Mouse (Mus musculus): ENCODE measurements around the gene Gnaz. TPM values are rescaled to one million over a fixed set of nuclear protein-coding genes. Genes with fewer than 3 reads are reported as not detected.

Gnaz gene
- polyA plus RNA-seq, 1 experiment from 2014 or later = 27.9 TPM

GRCm38 (mm10) chr10:74975626-74976025 is 8.6 kb downstream of the Gnaz start:
- ATAC-seq (ENCODE audit: low FRiP score) = no peak
- Histone ChIP-seq H3K4me3 (no peak overlapping the region), H3K36me3 (no peaks in the 10 kb centered on the region), H3K27me3 (no peaks in the 10 kb centered on the region), H3K9me3 (replicated peaks) (no peaks in the 10 kb centered on the region), H3K4me2 (replicated peaks) (no peak overlapping the region), H3K9ac (no peak overlapping the region), H3K4me1 (peaks cover 18% of the 10 kb centered on the region), H3K27ac (no peak overlapping the region)
- WGBS = 80% methylated on average over 7 of the region's 7 CpGs

DNA sequence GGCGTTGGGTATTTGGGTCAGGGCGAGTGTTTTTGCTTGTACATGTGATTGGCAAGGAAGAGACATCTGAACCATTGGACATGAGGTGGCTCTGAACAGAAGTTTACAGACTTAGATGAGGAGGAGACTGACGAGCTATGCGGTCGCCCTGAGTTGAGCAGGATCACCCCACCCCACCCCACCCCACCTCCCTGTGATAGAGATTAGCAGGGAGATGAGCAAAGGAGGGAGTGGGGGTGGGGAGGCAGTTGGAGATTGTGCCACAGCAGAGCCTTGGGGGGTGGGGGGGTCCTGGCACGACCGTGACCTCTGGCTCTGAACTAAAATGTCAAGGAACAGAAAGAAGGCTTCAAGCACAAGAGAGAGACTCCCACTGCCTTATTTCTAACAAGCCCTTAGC is 9.5 kb downstream of the Gnaz start:
- 88% methylated on average over 7 of the region's 7 CpGs for WGBS
- no peaks in the 10 kb centered on the region for H3K27me3 ChIP-seq
- H3K27ac ChIP-seq = no peak overlapping the region
- H3K36me3 ChIP-seq = 0 out of 2 replicates have a peak, but pooled peaks cover 3% of the 10 kb centered on the region
- H3K9me3 ChIP-seq (replicated peaks) = no peaks in the 10 kb centered on the region
- no peak overlapping the region for H3K9ac ChIP-seq
- no peak overlapping the region for H3K4me3 ChIP-seq
- no peak overlapping the region for H3K4me2 ChIP-seq (replicated peaks)
- ATAC-seq (ENCODE audit: low FRiP score) = no peak
- H3K4me1 ChIP-seq = peaks cover 18% of the 10 kb centered on the region

- H3K4me1 ChIP-seq = peaks cover 18% of the 10 kb centered on the region
- 0 out of 2 replicates have a peak, but pooled peaks cover 3% of the 10 kb centered on the region for H3K36me3 ChIP-seq
- H3K27me3 ChIP-seq = no peaks in the 10 kb centered on the region
- 88% methylated on average over 4 of the region's 4 CpGs for WGBS
- ATAC-seq (ENCODE audit: low FRiP score) = no peak
- H3K27ac ChIP-seq = no peak overlapping the region
- no peaks in the 10 kb centered on the region for H3K9me3 ChIP-seq (replicated peaks)
- H3K4me3 ChIP-seq = no peak overlapping the region
- no peak overlapping the region for H3K9ac ChIP-seq
- H3K4me2 ChIP-seq (replicated peaks) = no peak overlapping the region
Observed at GRCm38 (mm10) chr10:74978056-74978455, 11.1 kb downstream of the Gnaz start.

DNA sequence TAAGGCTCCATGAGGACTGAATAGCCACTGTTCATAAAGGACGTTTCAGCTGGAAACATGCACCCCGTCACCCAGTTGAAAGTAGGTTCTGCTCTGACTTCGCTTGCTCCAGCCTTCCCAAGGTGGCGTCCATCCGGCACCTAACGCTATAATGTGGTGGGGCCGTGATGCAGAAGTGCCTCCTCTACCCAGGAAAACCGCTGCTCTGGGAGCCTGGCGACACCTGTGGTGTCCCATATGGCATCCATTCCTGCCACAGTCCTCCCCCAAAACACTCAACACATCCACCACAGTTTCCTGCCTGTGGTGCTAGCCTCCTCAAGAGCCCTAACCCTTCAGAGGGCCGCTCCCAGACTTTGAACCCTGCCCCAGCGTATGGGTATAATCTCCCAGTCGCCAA is 14.2 kb downstream of the Gnaz start:
- H3K4me2 ChIP-seq (replicated peaks) = no peak overlapping the region
- no peak overlapping the region for H3K4me3 ChIP-seq
- peaks cover 10% of the 10 kb centered on the region for H3K4me1 ChIP-seq
- no peaks in the 10 kb centered on the region for H3K9me3 ChIP-seq (replicated peaks)
- ATAC-seq (ENCODE audit: low FRiP score) = no peak
- no peaks in the 10 kb centered on the region for H3K27me3 ChIP-seq
- WGBS = 86% methylated on average over 12 of the region's 12 CpGs
- 0 out of 2 replicates have a peak, but pooled peaks cover 5% of the 10 kb centered on the region for H3K36me3 ChIP-seq
- H3K9ac ChIP-seq = no peak overlapping the region
- H3K27ac ChIP-seq = no peak overlapping the region

- Histone ChIP-seq H3K4me1 (peaks cover 8% of the 10 kb centered on the region), H3K9me3 (replicated peaks) (no peaks in the 10 kb centered on the region), H3K4me3 (no peak overlapping the region), H3K27ac (no peak overlapping the region), H3K9ac (no peak overlapping the region), H3K4me2 (replicated peaks) (no peak overlapping the region), H3K27me3 (no peaks in the 10 kb centered on the region), H3K36me3 (0 out of 2 replicates have a peak, but pooled peaks cover 5% of the 10 kb centered on the region)
- ATAC-seq (ENCODE audit: low FRiP score) = no peak
- 75% methylated on average over 8 of the region's 8 CpGs for WGBS
Observed at GRCm38 (mm10) chr10:74983176-74983575, 16.2 kb downstream of the Gnaz start.

GRCm38 (mm10) chr10:74987698-74988470 is 20.9 kb downstream of the Gnaz start:
- H3K36me3 ChIP-seq = peaks cover 21% of the 10 kb centered on the region
- 83% methylated on average over 14 of the region's 14 CpGs for WGBS
- 0 out of 2 replicates have a peak, but pooled peaks cover 3% of the 10 kb centered on the region for H3K27me3 ChIP-seq
- no peaks in the 10 kb centered on the region for H3K9me3 ChIP-seq (replicated peaks)
- H3K4me1 ChIP-seq = peaks cover 13% of the 10 kb centered on the region
- H3K27ac ChIP-seq = no peak overlapping the region
- H3K4me3 ChIP-seq = no peak overlapping the region
- no peak overlapping the region for H3K4me2 ChIP-seq (replicated peaks)
- ATAC-seq (ENCODE audit: low FRiP score) = no peak
- no peak overlapping the region for H3K9ac ChIP-seq

DNA sequence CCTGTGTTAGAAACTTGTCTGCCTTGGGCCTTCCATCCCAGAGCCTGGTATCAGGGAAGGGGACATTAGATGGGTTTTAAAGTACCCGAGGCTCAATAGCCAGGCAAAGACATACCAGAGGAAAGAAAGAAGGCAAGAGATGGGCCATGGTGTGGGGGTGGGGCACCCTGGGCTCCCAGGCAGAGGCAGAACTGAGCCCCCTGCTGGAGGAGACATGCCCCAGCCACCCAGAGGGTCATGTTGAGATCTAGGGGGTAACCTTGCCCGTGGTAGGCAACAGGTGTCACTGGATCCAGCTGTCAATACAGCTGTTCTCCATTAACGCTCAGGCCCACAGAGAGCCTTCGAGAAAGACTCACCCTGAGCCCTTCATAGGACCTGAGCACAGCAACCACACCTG is 22.8 kb downstream of the Gnaz start:
- H3K4me1 ChIP-seq = peaks cover 22% of the 10 kb centered on the region
- 0 out of 2 replicates have a peak, but pooled peaks cover 3% of the 10 kb centered on the region for H3K27me3 ChIP-seq
- H3K9me3 ChIP-seq (replicated peaks) = no peaks in the 10 kb centered on the region
- peaks cover 19% of the 10 kb centered on the region for H3K36me3 ChIP-seq
- H3K9ac ChIP-seq = no peak overlapping the region
- WGBS = 74% methylated on average over 4 of the region's 4 CpGs
- H3K4me2 ChIP-seq (replicated peaks) = no peak overlapping the region
- no peak overlapping the region for H3K27ac ChIP-seq
- no peak for ATAC-seq (ENCODE audit: low FRiP score)
- H3K4me3 ChIP-seq = no peak overlapping the region

GRCm38 (mm10) chr10:74990584-74991322 is 23.8 kb downstream of the Gnaz start:
- 45% methylated on average over 26 of the region's 26 CpGs for WGBS
- peaks cover 19% of the 10 kb centered on the region for H3K36me3 ChIP-seq
- ATAC-seq (ENCODE audit: low FRiP score) = 0 out of 2 replicates have a peak, but pooled peaks have one; percentile 5

DNA sequence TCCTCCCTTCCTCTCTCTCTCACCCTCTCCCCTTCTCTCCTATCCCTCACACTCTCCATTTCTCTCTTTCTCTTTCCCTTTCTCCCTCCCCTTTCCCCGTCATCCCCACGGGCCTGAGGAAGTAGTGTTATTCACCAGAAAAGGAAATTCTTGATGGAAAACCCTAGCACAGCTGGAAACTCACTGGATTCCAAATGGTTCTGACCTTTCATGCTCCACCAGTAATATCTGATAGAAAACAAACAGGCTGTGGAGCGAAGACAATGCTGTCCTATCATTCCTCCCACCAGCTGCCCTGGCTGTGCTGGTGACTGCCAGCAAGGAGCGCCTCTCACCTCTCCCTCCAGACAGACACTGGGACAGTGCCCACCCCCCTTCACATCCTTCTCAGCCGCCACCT is 27.9 kb downstream of the Gnaz start:
- H3K4me2 ChIP-seq (replicated peaks) = peak overlapping the region; percentile 50
- H3K27me3 ChIP-seq = 0 out of 2 replicates have a peak, but pooled peaks cover 3% of the 10 kb centered on the region
- 5% methylated on average over 5 of the region's 5 CpGs for WGBS
- peak overlapping the region; percentile 77 for H3K27ac ChIP-seq
- H3K36me3 ChIP-seq = peaks cover 19% of the 10 kb centered on the region
- H3K9me3 ChIP-seq (replicated peaks) = no peaks in the 10 kb centered on the region
- 0 out of 2 replicates have a peak overlapping the region, but pooled peaks have one; percentile 3 for H3K9ac ChIP-seq
- peak overlapping the region; percentile 5; the same call in 1 of the 2 replicates for H3K4me3 ChIP-seq
- peaks cover 46% of the 10 kb centered on the region for H3K4me1 ChIP-seq
- ATAC-seq (ENCODE audit: low FRiP score) = peak; percentile 54

More at GRCm38 (mm10) chr10:74990584-74991322, 23.8 kb downstream of the Gnaz start:
- no peak overlapping the region; the same call in 1 of the 2 replicates for H3K9ac ChIP-seq
- no peak overlapping the region for H3K27ac ChIP-seq
- no peak overlapping the region for H3K4me2 ChIP-seq (replicated peaks)
- 0 out of 2 replicates have a peak, but pooled peaks cover 3% of the 10 kb centered on the region for H3K27me3 ChIP-seq
- H3K9me3 ChIP-seq (replicated peaks) = no peaks in the 10 kb centered on the region
- H3K4me3 ChIP-seq = no peak overlapping the region
- H3K4me1 ChIP-seq = peaks cover 32% of the 10 kb centered on the region

DNA sequence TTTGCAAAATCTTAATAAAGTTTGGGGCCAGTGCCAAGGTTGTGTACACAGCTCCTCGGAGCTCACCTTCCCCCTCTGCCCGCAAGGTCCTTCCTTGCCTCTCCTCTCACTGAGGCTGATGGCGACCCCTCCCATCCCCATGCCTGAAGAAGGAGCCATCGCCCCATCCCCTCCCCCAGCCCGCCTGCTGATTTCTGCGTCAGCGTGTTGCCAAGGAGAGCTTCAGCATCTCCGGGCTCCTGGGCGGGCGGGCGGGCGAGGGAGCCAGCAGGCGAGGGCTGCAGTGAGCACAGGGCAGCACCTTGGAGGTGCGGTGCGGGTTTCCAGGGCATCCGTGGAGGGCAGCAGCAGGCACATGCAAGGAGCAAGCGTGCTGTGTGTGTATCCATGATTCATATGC is 28.4 kb downstream of the Gnaz start:
- H3K27ac ChIP-seq = peak overlapping the region; percentile 77

DNA sequence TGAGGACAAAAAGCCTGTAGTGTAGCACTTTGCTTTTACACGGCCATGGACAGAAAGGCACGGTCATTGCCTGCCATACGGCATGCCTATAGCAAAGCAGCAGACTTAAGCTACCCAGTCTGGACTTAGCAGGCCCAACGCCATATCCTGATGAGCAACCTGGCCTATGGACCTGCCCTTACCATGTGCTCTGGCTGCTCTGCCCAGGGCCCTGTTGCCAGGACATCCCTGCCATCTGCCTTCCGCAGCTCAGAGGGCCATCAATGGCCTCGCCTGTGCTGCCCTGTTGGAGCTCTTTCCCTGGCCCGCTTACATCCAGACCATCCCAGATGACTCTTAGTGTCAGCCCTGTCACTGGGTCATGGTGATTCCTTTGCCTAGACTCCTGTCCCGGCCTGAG is 34.4 kb downstream of the Gnaz start:
- Histone ChIP-seq H3K9me3 (replicated peaks) (no peaks in the 10 kb centered on the region), H3K36me3 (no peaks in the 10 kb centered on the region), H3K4me3 (no peak overlapping the region), H3K9ac (no peak overlapping the region), H3K4me2 (replicated peaks) (no peak overlapping the region), H3K27me3 (no peaks in the 10 kb centered on the region), H3K4me1 (peaks cover 24% of the 10 kb centered on the region), H3K27ac (no peak overlapping the region)
- no peak for ATAC-seq (ENCODE audit: low FRiP score)
- 83% methylated on average over 8 of the region's 8 CpGs for WGBS

More for the DNA sequence above, 28.4 kb downstream of the Gnaz start:
- no peaks in the 10 kb centered on the region for H3K9me3 ChIP-seq (replicated peaks)
- H3K4me3 ChIP-seq = peak overlapping the region; percentile 5; the same call in 1 of the 2 replicates
- 2% methylated on average over 17 of the region's 17 CpGs for WGBS
- peak overlapping the region; percentile 50 for H3K4me2 ChIP-seq (replicated peaks)
- H3K36me3 ChIP-seq = peaks cover 19% of the 10 kb centered on the region
- peaks cover 47% of the 10 kb centered on the region for H3K4me1 ChIP-seq
- 0 out of 2 replicates have a peak, but pooled peaks cover under 1% of the 10 kb centered on the region for H3K27me3 ChIP-seq
- peak overlapping the region; percentile 44; the same call in 1 of the 2 replicates for H3K9ac ChIP-seq
- peak; percentile 66 for ATAC-seq (ENCODE audit: low FRiP score)

GRCm38 (mm10) chr10:75004067-75004466 is 37.1 kb downstream of the Gnaz start:
- no peak for ATAC-seq (ENCODE audit: low FRiP score)
- Histone ChIP-seq H3K27me3 (no peaks in the 10 kb centered on the region), H3K4me1 (peaks cover 38% of the 10 kb centered on the region), H3K4me2 (replicated peaks) (no peak overlapping the region), H3K4me3 (no peak overlapping the region), H3K9me3 (replicated peaks) (no peaks in the 10 kb centered on the region), H3K27ac (no peak overlapping the region), H3K9ac (no peak overlapping the region), H3K36me3 (no peaks in the 10 kb centered on the region)
- 70% methylated on average over 3 of the region's 3 CpGs for WGBS

All from hindbrain, embryonic 12.5 days (tissue).